Mouse (Mus musculus): ENCODE data around the gene Clec4g. TPM values are rescaled to one million over a fixed set of nuclear protein-coding genes. Genes with fewer than 3 reads are reported as not detected.

The Clec4g gene
- polyA plus RNA-seq, 1 experiment from 2014 or later = 10.3 TPM

DNA sequence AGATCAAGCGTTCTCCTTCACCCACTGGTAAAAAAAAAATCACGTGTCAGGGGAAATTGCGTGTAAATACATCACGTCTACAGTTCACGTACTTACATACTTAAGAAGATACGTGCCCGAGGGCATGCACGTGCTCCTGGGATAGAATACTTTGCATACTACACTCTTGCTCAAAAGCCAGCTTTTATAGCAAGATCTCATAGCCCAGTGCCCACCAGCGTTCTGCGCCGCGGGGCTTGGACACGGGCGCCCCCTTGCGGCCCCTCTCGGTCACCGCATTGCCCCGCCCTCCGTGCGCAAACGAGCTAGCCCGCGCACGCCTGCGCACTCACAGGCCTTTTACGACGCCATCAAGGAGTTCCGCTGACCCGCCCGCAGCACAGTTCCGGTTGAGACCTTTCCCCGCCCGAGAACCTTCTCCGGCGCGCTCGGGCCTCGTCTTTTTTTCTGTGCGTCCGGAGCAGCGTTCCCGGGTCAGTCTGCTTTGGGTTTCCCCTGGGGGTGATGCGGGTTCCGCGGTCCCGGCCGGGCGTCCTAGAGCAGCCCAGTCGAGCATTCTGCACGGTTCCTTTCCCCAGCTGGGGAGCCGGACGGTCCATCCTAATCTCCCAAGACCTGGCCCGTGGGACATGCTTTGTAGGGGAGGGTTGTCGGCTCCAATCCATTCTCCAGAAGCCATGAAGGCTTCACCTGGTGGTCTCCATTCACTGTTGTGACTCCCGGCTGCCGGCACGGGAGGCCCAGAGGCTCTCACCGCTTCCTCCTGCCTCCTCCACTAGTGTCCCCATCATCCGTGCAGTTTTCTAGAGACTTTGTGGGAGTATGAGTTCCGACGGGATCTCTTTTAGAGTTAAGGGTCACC lies 44.1 kb downstream of the Clec4g start, which contains the start of gene Trappc5:
Gene Trappc5, plus strand, starts transcription at position 169 of the 862 bp plus-strand sequence.
- H3K36me3 ChIP-seq (ENCODE audit: control insufficient read depth, insufficient read depth) = peaks cover 14% of the 10 kb centered on the region

DNA sequence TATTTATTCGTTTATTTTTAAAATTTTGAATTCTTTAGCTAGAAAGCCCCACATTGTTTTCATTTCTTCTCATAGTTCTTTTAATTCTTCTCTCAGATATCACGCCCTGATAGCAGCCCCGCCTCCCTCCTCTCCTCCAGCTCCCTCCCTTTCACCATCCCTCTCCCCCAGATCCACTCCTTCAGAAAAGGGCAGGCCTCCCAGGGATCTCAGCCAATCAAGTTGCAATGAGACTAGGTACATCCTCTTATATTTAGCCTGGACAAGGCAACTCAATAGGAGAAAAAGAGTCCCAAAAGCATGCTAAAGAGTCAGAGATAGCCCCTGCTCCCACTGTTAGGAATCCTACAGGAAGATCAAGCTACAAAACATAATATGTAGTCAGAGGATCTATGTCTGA lies 45.8 kb downstream of the Clec4g start:
- WGBS (ENCODE audit: insufficient replicate concordance) = 47% methylated on average over 3 of the region's 3 CpGs
- no peak overlapping the region for H3K4me2 ChIP-seq (ENCODE audit: low read depth, low read length)
- H3K27ac ChIP-seq (ENCODE audit: low read length) = no peak overlapping the region
- no peaks in the 10 kb centered on the region for H3K27me3 ChIP-seq (ENCODE audit: control insufficient read depth, insufficient read depth, low read depth, low read length)
- no peak overlapping the region for H3K9ac ChIP-seq (ENCODE audit: low read depth, low read length)
- H3K4me1 ChIP-seq (ENCODE audit: control insufficient read depth, low read depth, low read length) = peaks cover 21% of the 10 kb centered on the region
- H3K36me3 ChIP-seq (ENCODE audit: control insufficient read depth, insufficient read depth) = peaks cover 11% of the 10 kb centered on the region
- H3K9me3 ChIP-seq (replicated peaks; ENCODE audit: control insufficient read depth, low read length) = no peaks in the 10 kb centered on the region
- no peak overlapping the region for H3K4me3 ChIP-seq (ENCODE audit: low read depth, low read length)
- ATAC-seq (ENCODE audit: low read depth) = no peak

More for the DNA sequence above, 44.1 kb downstream of the Clec4g start, which contains the start of gene Trappc5:
- Histone ChIP-seq H3K27me3 (ENCODE audit: control insufficient read depth, insufficient read depth, low read depth, low read length) (no peaks in the 10 kb centered on the region), H3K4me3 (ENCODE audit: low read depth, low read length) (peak within 1 kb of the TSS; percentile 80), H3K27ac (ENCODE audit: low read length) (peak within 1 kb of the TSS; percentile 81), H3K9me3 (replicated peaks; ENCODE audit: control insufficient read depth, low read length) (no peaks in the 10 kb centered on the region), H3K9ac (ENCODE audit: low read depth, low read length) (peak within 1 kb of the TSS; percentile 88), H3K4me2 (ENCODE audit: low read depth, low read length) (peak within 1 kb of the TSS; percentile 82), H3K4me1 (ENCODE audit: control insufficient read depth, low read depth, low read length) (peaks cover 21% of the 10 kb centered on the region)
- peak; percentile 93 for ATAC-seq (ENCODE audit: low read depth)
- WGBS (ENCODE audit: insufficient replicate concordance) = 1% methylated on average over 61 of the region's 61 CpGs

DNA sequence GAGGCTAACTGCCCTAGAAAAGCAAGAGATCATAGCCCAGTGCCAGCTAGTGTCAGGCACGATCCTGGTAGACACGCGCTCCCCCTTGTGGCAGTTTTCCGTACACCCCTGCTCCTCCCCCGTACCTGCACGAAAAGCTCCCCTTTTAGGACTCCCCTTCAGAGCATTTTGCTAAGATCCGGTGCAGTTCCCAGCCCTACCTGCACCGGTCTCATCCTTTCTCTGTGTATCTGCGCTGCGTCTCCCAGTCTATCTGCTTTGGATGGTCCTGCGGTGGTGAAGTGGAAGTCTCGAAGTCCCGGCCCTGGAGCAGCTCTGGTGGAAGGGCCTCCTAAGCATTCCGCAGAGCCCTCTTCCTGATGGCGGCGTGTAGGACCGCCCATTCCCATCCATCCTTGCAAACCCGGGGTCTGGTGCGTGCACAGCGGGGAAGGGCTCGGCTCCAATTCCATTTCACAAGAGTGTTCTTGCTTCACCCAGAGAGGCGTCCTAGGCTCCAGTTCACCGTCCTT lies 48.4 kb downstream of the Clec4g start, which contains the start of gene Fcor:
Gene Fcor, minus strand, starts transcription at position 383 of the 512 bp plus-strand sequence.
- Histone ChIP-seq H3K27me3 (ENCODE audit: control insufficient read depth, insufficient read depth, low read depth, low read length) (no peaks in the 10 kb centered on the region), H3K4me3 (ENCODE audit: low read depth, low read length) (peak within 1 kb of the TSS; percentile 63), H3K4me2 (ENCODE audit: low read depth, low read length) (peak within 1 kb of the TSS; percentile 70), H3K9me3 (replicated peaks; ENCODE audit: control insufficient read depth, low read length) (no peaks in the 10 kb centered on the region), H3K9ac (ENCODE audit: low read depth, low read length) (peak within 1 kb of the TSS; percentile 54), H3K4me1 (ENCODE audit: control insufficient read depth, low read depth, low read length) (peaks cover 10% of the 10 kb centered on the region), H3K27ac (ENCODE audit: low read length) (0 out of 2 replicates have a peak within 1 kb of the TSS, but pooled peaks have one; percentile 12), H3K36me3 (ENCODE audit: control insufficient read depth, insufficient read depth) (no peaks in the 10 kb centered on the region)
- under 1% methylated on average over 23 of the region's 23 CpGs for WGBS (ENCODE audit: insufficient replicate concordance)
- ATAC-seq (ENCODE audit: low read depth) = peak; percentile 33

DNA sequence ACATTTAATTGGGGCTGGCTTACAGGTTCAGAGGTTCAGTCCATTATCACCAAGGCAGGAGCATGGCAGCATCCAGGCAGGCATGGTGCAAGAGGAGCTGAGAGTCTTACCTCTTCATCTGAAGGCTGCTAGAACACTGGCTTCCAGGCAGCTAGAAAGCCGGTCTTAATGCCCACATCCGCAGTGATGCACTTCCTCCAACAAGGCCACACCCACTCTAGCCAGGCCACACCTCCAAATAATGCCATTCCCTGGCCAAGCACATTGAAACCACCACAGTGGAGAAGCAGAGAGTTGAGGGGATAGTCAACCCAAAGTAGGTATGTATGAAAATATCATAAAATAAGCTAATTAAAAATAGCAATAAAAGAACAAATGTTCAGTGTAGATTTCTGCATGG lies 50.1 kb downstream of the Clec4g start:
- H3K27ac ChIP-seq (ENCODE audit: low read length) = no peak overlapping the region
- WGBS (ENCODE audit: insufficient replicate concordance) = 36% methylated on average over 2 of the region's 2 CpGs
- peaks cover 4% of the 10 kb centered on the region; the same call in 1 of the 2 replicates for H3K4me1 ChIP-seq (ENCODE audit: control insufficient read depth, low read depth, low read length)
- ATAC-seq (ENCODE audit: low read depth) = no peak
- H3K9me3 ChIP-seq (replicated peaks; ENCODE audit: control insufficient read depth, low read length) = no peaks in the 10 kb centered on the region
- no peak overlapping the region for H3K9ac ChIP-seq (ENCODE audit: low read depth, low read length)
- H3K4me2 ChIP-seq (ENCODE audit: low read depth, low read length) = no peak overlapping the region
- H3K36me3 ChIP-seq (ENCODE audit: control insufficient read depth, insufficient read depth) = no peaks in the 10 kb centered on the region
- H3K4me3 ChIP-seq (ENCODE audit: low read depth, low read length) = no peak overlapping the region
- no peaks in the 10 kb centered on the region for H3K27me3 ChIP-seq (ENCODE audit: control insufficient read depth, insufficient read depth, low read depth, low read length)

DNA sequence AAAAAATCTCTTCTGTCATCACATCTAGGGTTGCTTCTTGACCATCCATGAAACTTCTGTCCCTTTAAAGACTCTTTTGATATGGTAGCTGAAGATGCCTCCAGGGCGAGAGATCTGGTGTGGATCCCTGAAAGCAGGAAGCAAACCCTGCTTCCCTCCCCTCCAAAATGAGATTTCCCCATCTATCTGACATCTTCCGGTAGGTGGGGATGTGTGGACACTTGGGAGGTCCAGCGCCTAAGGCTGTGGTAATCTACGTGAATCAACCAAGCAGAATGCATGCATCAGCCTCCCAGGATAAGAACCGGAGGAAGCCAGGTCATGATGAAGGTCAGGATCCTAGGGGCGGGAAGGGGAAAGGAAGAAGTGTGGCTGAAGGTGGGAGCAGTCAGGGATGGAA lies 54.9 kb downstream of the Clec4g start, which contains the start of gene Mcemp1:
Gene Mcemp1, plus strand, starts transcription at position 248 of the 400 bp plus-strand sequence.
- Histone ChIP-seq H3K9ac (ENCODE audit: low read depth, low read length) (no peak within 1 kb of the TSS), H3K27ac (ENCODE audit: low read length) (peak within 1 kb of the TSS; percentile 60), H3K36me3 (ENCODE audit: control insufficient read depth, insufficient read depth) (no peaks in the 10 kb centered on the region), H3K4me3 (ENCODE audit: low read depth, low read length) (peak within 1 kb of the TSS; percentile 19), H3K9me3 (replicated peaks; ENCODE audit: control insufficient read depth, low read length) (no peaks in the 10 kb centered on the region), H3K27me3 (ENCODE audit: control insufficient read depth, insufficient read depth, low read depth, low read length) (no peaks in the 10 kb centered on the region), H3K4me1 (ENCODE audit: control insufficient read depth, low read depth, low read length) (no peaks in the 10 kb centered on the region), H3K4me2 (ENCODE audit: low read depth, low read length) (no peak within 1 kb of the TSS)
- WGBS (ENCODE audit: insufficient replicate concordance) = 49% methylated on average over 6 of the region's 6 CpGs
- ATAC-seq (ENCODE audit: low read depth) = no peak

DNA sequence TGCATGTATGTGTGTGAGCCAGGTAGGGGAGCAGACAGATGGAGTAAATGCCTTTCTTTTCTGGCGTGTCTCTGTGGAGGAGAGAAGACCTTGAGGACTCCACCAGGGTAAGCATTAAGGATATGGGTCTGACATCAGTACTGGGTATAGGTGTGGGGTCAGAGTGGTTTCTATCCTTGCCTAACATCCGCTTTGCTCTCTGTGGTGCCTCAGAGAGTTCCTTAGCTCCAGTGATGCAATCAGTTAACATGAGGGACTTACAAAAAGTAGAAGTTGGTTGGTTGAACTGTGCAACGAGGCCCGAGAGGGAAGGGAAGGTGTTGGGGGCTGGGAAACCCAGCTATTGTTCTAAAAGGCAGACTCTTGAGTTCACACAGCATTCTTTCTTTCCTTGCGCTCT lies 56.0 kb downstream of the Clec4g start:
- H3K9ac ChIP-seq (ENCODE audit: low read depth, low read length) = no peak overlapping the region
- H3K36me3 ChIP-seq (ENCODE audit: control insufficient read depth, insufficient read depth) = no peaks in the 10 kb centered on the region
- H3K4me3 ChIP-seq (ENCODE audit: low read depth, low read length) = no peak overlapping the region
- H3K9me3 ChIP-seq (replicated peaks; ENCODE audit: control insufficient read depth, low read length) = no peaks in the 10 kb centered on the region
- no peaks in the 10 kb centered on the region for H3K27me3 ChIP-seq (ENCODE audit: control insufficient read depth, insufficient read depth, low read depth, low read length)
- no peak overlapping the region for H3K4me2 ChIP-seq (ENCODE audit: low read depth, low read length)
- peak; percentile 65 for ATAC-seq (ENCODE audit: low read depth)
- WGBS (ENCODE audit: insufficient replicate concordance) = 22% methylated on average over 5 of the region's 5 CpGs
- no peak overlapping the region; the same call in 1 of the 2 replicates for H3K27ac ChIP-seq (ENCODE audit: low read length)
- no peaks in the 10 kb centered on the region for H3K4me1 ChIP-seq (ENCODE audit: control insufficient read depth, low read depth, low read length)

DNA sequence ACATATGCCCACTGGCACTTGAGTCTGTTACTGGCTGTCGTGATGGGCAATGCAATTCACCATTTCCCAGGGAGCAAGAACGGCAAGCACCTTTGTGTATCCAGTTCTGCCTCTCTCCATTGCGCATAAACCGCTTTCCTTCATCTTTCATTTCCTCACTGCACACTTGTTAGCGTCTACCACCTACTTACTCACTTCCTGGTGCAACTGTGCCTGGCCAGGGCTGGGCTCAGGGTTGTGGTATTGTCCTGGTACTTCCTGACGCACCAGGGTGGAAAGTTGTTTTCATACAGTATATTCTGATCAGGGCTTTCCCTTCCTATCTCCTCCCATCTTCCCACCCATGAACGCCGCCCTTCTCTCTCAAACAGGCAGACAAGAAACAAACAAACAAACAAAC lies 59.6 kb downstream of the Clec4g start:
- Histone ChIP-seq H3K27me3 (ENCODE audit: control insufficient read depth, insufficient read depth, low read depth, low read length) (no peaks in the 10 kb centered on the region), H3K4me3 (ENCODE audit: low read depth, low read length) (no peak overlapping the region), H3K9me3 (replicated peaks; ENCODE audit: control insufficient read depth, low read length) (no peaks in the 10 kb centered on the region), H3K4me1 (ENCODE audit: control insufficient read depth, low read depth, low read length) (no peaks in the 10 kb centered on the region), H3K36me3 (ENCODE audit: control insufficient read depth, insufficient read depth) (no peaks in the 10 kb centered on the region), H3K27ac (ENCODE audit: low read length) (no peak overlapping the region), H3K4me2 (ENCODE audit: low read depth, low read length) (no peak overlapping the region), H3K9ac (ENCODE audit: low read depth, low read length) (no peak overlapping the region)
- 31% methylated on average over 8 of the region's 8 CpGs for WGBS (ENCODE audit: insufficient replicate concordance)
- peak; percentile 19; the same call in 1 of the 2 replicates for ATAC-seq (ENCODE audit: low read depth)
